Comparison of ENCODE assay signal across 8 mouse cellular contexts in genomic region chr4:135352326-135353065, GRCm38 (mm10). TPM values are rescaled to one million over a fixed set of nuclear protein-coding genes. Genes with fewer than 3 reads are reported as not detected.
A peak's percentile ranks its signal among the peaks of the same experiment; 100 is the strongest.
DNase-seq lines count a peak whose midpoint lies in the region; ATAC-seq lines count a peak whose summit lies in the region.

No protein-coding gene starts in this region.

- H3K9ac ChIP-seq in neural tube, embryonic 11.5 days (ENCODE audit: low read length): peak overlapping the region; percentile 93
- H3K9ac ChIP-seq in midbrain, embryonic 13.5 days (replicated peaks): peak overlapping the region; percentile 98

- peak; percentile 47 for DNase-seq in neural tube, embryonic 11.5 days (ENCODE audit: low spot score)
- no peak for DNase-seq in neural tube, embryonic 10.5 days (ENCODE audit: extremely low spot score, low spot score)
- DNase-seq in c-Kit-negative CD71-positive TER-119-positive erythroid progenitor cells, embryonic 14.5 days (ENCODE audit: low read depth, low spot score): peak; percentile 64
- peak; percentile 13 for DNase-seq in forelimb bud, embryonic 11.5 days (ENCODE audit: low read depth, low spot score)
- DNase-seq in left cerebral cortex, postnatal 14 days (ENCODE audit: low spot score in 2 of 2): peak; percentile 15 to 25
- DNase-seq in cerebellum, adult 18-20 months: no peak

- 1% methylated on average over 59 of the region's 67 CpGs for WGBS in neural tube, embryonic 11.5 days
- WGBS in midbrain, embryonic 13.5 days: under 1% methylated on average over 67 of the region's 67 CpGs

- H3K27ac ChIP-seq in neural tube, embryonic 11.5 days (ENCODE audit: low read depth, low read length): peak overlapping the region; percentile 93
- peak overlapping the region; percentile 92 for H3K27ac ChIP-seq in midbrain, embryonic 13.5 days

- H3K36me3 ChIP-seq in neural tube, embryonic 11.5 days (ENCODE audit: control insufficient read depth, insufficient read depth, low read length): peaks cover 2% of the 10 kb centered on the region; the same call in 1 of the 2 replicates
- H3K36me3 ChIP-seq in midbrain, embryonic 13.5 days: peaks cover 20% of the 10 kb centered on the region

- H3K4me3 ChIP-seq in neural tube, embryonic 11.5 days (ENCODE audit: low read depth, low read length): peak overlapping the region; percentile 87
- peak overlapping the region; percentile 99 for H3K4me3 ChIP-seq in midbrain, embryonic 13.5 days (replicated peaks)

- peak; percentile 38 for ATAC-seq in neural tube, embryonic 11.5 days (ENCODE audit: insufficient read depth, low FRiP score, low TSS enrichment)
- peak; percentile 77 for ATAC-seq in midbrain, embryonic 13.5 days
- no peak for ATAC-seq in activated CD4-positive, CD25-positive, alpha-beta regulatory T cell, adult 4 months

- peak overlapping the region; percentile 93 for H3K4me2 ChIP-seq in neural tube, embryonic 11.5 days (ENCODE audit: low read depth)
- H3K4me2 ChIP-seq in midbrain, embryonic 13.5 days (replicated peaks): peak overlapping the region; percentile 89

- no peaks in the 10 kb centered on the region for H3K27me3 ChIP-seq in neural tube, embryonic 11.5 days (ENCODE audit: control insufficient read depth, insufficient read depth, low read length)
- H3K27me3 ChIP-seq in midbrain, embryonic 13.5 days: no peaks in the 10 kb centered on the region

- H3K4me1 ChIP-seq in neural tube, embryonic 11.5 days (ENCODE audit: control insufficient read depth, insufficient read depth, low read length): peaks cover 10% of the 10 kb centered on the region
- H3K4me1 ChIP-seq in midbrain, embryonic 13.5 days (replicated peaks): peaks cover 19% of the 10 kb centered on the region

- no peaks in the 10 kb centered on the region for H3K9me3 ChIP-seq in neural tube, embryonic 11.5 days (ENCODE audit: control insufficient read depth, low read length)
- H3K9me3 ChIP-seq in midbrain, embryonic 13.5 days: no peaks in the 10 kb centered on the region

- intact Hi-C loops in left cerebral cortex, postnatal 14 days (cut with DNase I): loop anchor here (10.0 kb wide), 1 partner anchor 142 kb away; the partner anchor contains the start of genes Nipal3 and Stpg1

RNA-seq across cellular contexts. Expression of gene Srrm1, which starts 0.6 kb away (rescaled TPM):
- polyA plus RNA-seq in neural tube, embryonic 11.5 days (2014; fragmentation: Nextera tagmentation; extraction: Ambion mirVana): 168 and 191 TPM in 2 replicates
- total RNA-seq in left cerebral cortex, postnatal 14 days (2021): 100 to 1,000 TPM; 112 to 137 TPM
- polyA plus RNA-seq in midbrain, embryonic 13.5 days (2015; fragmentation: Nextera tagmentation; extraction: Ambion mirVana): 211 and 246 TPM in 2 replicates
- polyA plus RNA-seq in activated CD4-positive, CD25-positive, alpha-beta regulatory T cell, adult 4 months (2017; shearing (Covaris generic)): 100 to 1,000 TPM; 205 to 216 TPM

RNA-seq across cellular contexts. Expression of gene Ncmap, which starts 45.5 kb away (rescaled TPM):
- polyA plus RNA-seq in neural tube, embryonic 11.5 days (2014; fragmentation: Nextera tagmentation; extraction: Ambion mirVana): 0.97 and 1.5 TPM in 2 replicates
- total RNA-seq in left cerebral cortex, postnatal 14 days (2021): under 1 TPM in 1 of 2 experiments, not detected in 1; 0.91 TPM
- polyA plus RNA-seq in midbrain, embryonic 13.5 days (2015; fragmentation: Nextera tagmentation; extraction: Ambion mirVana): 0.63 and 0.93 TPM in 2 replicates
- polyA plus RNA-seq in activated CD4-positive, CD25-positive, alpha-beta regulatory T cell, adult 4 months (2017; shearing (Covaris generic)): 10 to 100 TPM; 22.3 to 52.3 TPM

Comparison
In these comparisons a context has a peak if more than half of its experiments do, and no peak if none do; other contexts are left out.
1. DNase-seq: peak in neural tube, embryonic 11.5 days (single experiment), c-Kit-negative CD71-positive TER-119-positive erythroid progenitor cells, embryonic 14.5 days (single experiment), forelimb bud, embryonic 11.5 days (single experiment) and left cerebral cortex, postnatal 14 days (2 of 2); none in neural tube, embryonic 10.5 days (single experiment) and cerebellum, adult 18-20 months (0 of 2).